Mouse (Mus musculus) kidney, postnatal 36 days (tissue): ENCODE measurements around the gene Dse.
"Not testable (repeated sequence)": the region's sequence is repeated elsewhere in the genome, so short reads cannot be mapped to it uniquely, and the experiment has no call there.

Source experiments
- DNase-seq, 2 experiments: peaks; one replicate each; pipeline ENCODE4 v3.0.0; 2021 to 2022; ENCODE audit warnings: mixed read lengths in 2 of 2

Dse gene

GRCm38 (mm10) chr10:34207503-34207850, at the start of gene Dse:
Gene Dse (minus strand): TSS chr10:34207715.
- DNase-seq = no peak

- not testable (repeated sequence) for DNase-seq
Measured at GRCm38 (mm10) chr10:34252833-34253232, 45.3 kb upstream of the Dse start.

DNA sequence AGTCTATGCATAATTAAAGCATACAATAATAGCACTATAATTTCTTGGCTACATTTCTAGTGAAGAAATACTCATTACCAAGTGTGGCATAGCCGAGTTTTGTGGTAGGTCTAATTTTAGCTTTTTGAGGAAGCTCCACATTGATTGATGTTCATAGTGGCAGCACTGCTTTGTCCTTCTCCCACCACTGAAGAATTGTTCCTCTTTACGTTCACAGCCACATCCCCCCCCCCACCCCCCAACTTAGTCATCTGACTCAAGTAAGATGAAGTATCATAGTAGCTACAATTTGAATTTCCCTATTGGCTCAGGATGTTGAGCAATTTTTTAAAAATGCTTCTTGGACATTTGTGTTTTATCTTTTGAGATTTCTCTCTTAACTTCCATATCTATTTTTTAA, 42.1 kb upstream of the Dse start:
- DNase-seq = no peak

- no peak for DNase-seq
Measured at GRCm38 (mm10) chr10:34247757-34248156, 40.2 kb upstream of the Dse start.

- DNase-seq = peak in 1 of 2 experiments; percentile 6
Measured at GRCm38 (mm10) chr10:34246106-34246505, 38.6 kb upstream of the Dse start.

- no peak for DNase-seq
Measured at GRCm38 (mm10) chr10:34244745-34245144, 37.2 kb upstream of the Dse start.

- no peak for DNase-seq
Measured at GRCm38 (mm10) chr10:34238536-34238935, 31.0 kb upstream of the Dse start.

DNA sequence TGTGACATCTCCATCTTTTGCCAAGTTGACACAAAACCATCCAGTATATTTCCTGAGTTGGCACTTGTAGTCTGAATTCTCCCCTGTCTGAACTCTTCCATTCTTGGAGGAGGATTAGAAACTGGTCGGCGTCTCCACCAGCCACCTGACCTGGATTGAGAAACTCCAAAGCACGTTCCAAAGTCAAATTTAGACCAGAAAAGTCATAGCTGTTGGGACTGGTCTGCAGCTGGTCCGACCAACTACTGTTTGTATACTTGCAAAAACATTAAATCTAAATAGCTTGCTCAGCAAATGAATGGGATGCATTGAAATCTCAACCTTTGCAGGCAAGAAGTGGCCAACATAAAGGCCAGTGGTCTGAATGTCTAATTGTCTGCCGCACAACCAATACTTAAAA, 29.1 kb upstream of the Dse start:
- DNase-seq = no peak

DNA sequence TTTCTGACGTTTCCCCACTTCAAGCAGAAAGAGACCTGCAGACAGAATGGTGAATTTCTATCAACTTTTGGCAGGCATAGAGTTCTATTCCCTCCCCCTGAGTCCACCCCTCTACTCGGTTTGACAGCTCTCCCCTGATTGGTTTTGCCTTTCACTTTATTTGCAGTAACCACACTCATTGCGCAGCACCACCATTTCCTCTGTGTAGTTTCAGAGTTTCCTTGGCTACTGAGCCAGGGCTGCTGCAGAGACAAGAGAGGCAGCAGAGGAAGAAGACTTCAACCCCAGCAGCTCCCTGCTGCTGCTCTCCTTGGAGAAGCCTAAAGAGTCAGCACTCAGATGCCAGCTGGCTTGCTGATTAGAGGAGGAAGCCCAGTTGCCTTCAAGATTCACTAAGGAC, 27.9 kb upstream of the Dse start:
- DNase-seq = no peak

DNA sequence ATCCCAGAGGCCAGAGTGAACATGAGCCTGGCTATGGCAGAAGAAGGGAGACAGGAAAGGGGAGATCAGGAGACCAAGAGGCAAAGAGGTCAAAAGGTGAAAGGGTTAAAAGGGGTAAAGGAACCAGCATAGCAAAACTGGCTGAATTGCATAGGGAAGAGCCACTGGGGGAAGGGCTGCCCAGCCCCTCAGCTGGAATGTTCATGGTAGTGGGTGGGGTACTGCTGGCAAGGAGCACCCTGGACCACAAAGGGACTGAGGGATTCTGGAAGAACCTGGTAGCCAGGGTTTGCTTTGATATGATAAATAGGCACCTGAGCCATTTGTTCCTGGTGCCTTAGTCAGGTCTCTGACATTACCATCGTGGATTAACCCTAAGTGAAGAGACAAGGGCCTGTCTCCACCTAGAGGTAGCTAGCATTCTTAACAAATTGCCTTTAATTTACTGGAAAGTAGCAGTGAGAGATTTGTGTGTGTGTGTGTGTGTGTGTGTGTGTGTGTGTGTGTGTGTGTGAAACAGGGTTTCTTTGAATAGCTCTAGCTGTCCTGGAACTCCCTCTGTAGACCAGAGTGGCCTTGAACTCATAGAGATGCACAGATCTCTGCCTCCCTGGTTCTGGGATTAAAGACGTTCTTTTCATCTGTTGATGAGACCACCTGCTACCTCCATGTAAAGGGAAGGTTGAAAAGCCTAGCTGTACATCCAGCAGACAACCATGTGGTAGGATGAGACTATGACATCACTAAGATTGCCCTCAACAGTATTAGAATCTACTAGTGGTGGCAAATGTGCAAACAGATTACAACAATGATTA, 26.6 kb upstream of the Dse start:
- no peak for DNase-seq

- no peak for DNase-seq
Measured at GRCm38 (mm10) chr10:34233418-34233817, 25.9 kb upstream of the Dse start.

GRCm38 (mm10) chr10:34230121-34230675, 22.7 kb upstream of the Dse start:
- no peak for DNase-seq

DNA sequence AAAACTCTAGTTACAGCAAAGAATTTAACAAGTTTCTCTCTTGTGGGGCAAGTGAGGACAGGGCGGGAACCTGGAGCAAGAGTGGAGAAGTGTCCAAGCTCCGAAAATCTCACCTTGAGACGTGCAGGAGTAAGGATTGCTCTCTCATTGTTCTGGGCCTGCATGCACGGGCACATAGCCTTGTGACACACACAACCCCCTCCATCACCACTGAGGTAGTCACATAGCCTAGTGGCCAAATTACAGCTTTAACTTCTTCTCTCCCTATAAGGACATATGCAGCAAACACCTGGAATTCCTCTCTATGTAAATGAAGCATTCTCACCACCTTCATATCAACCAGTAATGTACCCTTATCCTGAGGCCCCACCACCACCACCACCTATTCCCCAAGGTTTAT, 22.0 kb upstream of the Dse start:
- no peak for DNase-seq

- DNase-seq = no peak
Measured at GRCm38 (mm10) chr10:34223660-34224059, 16.1 kb upstream of the Dse start.

DNA sequence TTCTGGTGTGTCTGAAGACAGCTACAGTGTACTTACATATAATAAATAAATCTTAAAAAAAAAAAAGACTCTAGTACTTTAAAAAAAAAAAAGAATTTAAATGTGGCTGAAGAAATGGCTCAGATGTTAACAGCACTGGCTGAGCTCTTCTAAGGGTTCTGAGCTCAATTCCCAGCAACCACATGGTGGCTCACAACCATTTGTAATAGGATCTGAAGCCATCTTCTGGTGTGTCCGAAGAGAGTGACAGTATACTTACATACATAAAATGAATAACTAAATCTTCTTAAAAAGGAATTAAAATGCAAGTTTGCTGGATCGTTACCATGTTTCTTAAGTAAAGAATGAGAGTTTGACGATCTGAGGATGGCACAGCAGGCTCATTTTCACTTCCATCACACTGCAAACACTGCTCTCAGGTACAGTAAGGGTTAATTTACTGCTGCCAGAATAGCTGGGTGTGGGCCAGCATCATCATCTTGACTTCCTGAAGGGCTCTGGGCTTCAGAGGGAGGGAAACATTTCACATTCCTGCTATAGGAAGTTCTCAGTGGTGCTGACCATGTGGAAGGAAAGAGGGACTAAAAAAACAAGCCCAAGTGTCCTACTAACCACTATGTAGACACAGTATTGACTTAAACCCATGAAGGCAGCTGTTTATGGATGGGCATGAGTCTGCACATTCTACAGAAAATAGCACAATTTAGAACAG, 14.6 kb upstream of the Dse start:
- DNase-seq = no peak

DNA sequence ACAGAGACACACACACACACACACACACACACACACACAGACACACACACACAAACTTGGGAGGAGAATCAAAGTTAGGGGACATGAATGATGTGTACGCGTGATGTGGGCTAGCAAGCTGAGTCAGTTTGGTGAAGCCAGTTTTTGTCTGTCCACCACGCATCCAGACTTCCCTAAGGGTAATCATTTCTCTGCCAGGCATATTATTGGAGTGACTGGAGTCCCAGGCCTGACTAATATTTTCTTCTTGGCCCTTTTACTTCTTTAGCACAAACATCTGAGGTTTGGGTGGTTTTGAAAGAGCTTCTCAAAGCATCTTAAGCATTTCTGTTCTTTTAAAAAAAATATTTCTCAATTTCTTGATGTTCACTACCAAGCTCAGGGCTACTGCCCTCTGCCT, 10.7 kb upstream of the Dse start:
- no peak for DNase-seq

GRCm38 (mm10) chr10:34215667-34216066, 8.2 kb upstream of the Dse start:
- DNase-seq = no peak

DNA sequence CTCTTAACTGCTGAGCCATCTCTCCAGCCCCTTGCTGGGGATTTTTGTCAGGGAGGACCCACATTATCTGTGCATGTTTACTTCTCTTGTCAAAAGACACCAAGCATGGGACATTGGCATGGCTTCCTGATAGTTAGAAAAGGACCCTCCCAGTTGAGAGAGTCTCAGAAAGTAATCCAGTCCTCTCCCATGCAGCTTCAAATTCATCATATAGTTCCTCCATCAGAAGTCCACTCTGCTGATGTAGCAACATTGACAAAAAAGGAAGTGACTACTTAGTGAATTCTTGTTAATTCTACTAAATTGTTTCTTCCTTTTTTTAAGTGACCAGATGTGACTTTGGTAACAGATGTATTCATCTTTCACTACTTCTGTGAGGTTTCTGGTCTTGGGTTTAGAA, 2.4 kb upstream of the Dse start:
- no peak for DNase-seq

GRCm38 (mm10) chr10:34208031-34208430, 516 bp upstream of the Dse start:
- DNase-seq = no peak

DNA sequence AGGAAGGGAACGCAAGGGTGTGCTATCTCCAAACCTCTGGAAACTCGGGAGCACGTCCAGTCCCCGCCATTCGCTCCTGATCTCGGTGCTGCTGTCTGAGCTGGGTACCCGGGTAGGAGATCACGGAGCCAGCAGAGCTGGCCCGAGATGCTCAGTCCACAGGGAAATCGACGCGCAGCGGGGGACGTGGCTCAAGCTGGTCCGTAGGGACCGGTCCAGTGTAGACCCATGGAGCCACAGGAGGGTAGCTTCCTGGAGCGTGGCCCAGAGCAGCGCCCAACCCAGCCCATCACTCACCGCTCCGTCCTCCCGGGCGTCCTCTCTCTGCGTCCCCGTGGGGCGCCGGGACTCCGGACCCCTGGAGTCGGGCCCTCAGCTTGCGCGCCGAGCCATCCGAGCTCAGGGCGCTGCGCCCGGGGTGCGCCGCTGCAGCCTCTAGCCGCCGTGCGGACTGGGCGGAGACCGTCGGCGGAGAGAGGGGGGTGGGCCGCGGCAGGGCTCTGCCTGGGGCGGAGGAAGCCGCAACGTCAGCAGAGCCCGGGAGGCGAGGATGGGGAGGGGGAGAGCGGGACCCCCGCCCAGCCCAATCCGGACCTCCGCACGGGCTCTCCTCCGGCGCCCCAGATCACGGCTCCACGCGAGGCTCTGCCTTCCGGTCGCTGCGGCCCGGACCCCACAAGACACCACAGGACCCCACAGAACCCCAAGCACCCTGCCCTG, 572 bp downstream of the Dse start:
- DNase-seq = peak; percentile 41 to 74

GRCm38 (mm10) chr10:34206436-34206782, 1.1 kb downstream of the Dse start:
- peak; percentile 26 to 54 for DNase-seq

- no peak for DNase-seq
Measured at GRCm38 (mm10) chr10:34205825-34206224, 1.7 kb downstream of the Dse start.

GRCm38 (mm10) chr10:34200689-34201088, 6.8 kb downstream of the Dse start:
- no peak for DNase-seq

- DNase-seq = no peak
Measured at GRCm38 (mm10) chr10:34198574-34198973, 8.9 kb downstream of the Dse start.
